Mouse (Mus musculus) myocyte (in vitro differentiated cells): Measurements from ENCODE around the gene Gm20388. TPM values are rescaled to one million over a fixed set of nuclear protein-coding genes. Genes with fewer than 3 reads are reported as not detected.

Experiments used
- H3K27me3 ChIP-seq: one replicate; pipeline ENCODE4 v1.6.1; 2011; ENCODE audit not compliant: control insufficient read depth, insufficient read depth, insufficient read length
- H3K36me3 ChIP-seq: one replicate; pipeline ENCODE4 v1.6.1; 2011; ENCODE audit not compliant: control insufficient read depth, insufficient read depth
- H3K4me2 ChIP-seq: one replicate; pipeline ENCODE4 v1.6.1; 2011; ENCODE audit warnings: low read depth, control low read depth
- H3K4me3 ChIP-seq: one replicate; pipeline ENCODE4 v1.5.1; 2011; ENCODE audit warnings: mild to moderate bottlenecking, control low read depth, moderate library complexity
- H3K79me2 ChIP-seq: one replicate; pipeline ENCODE4 v1.6.1; 2011; ENCODE audit not compliant: control insufficient read depth, insufficient read depth
- H3ac ChIP-seq: one replicate; pipeline ENCODE4 v1.6.1; 2011; ENCODE audit not compliant: control insufficient read depth, insufficient read length
- CEBPB ChIP-seq: IDR thresholded peaks from 2 replicates; pipeline ENCODE4 v1.6.1; 2011; ENCODE audit warnings: mild to moderate bottlenecking, moderate library complexity; ENCODE audit not compliant: poor library complexity, insufficient read depth, severe bottlenecking
- E2F4 ChIP-seq: IDR thresholded peaks from one replicate; pipeline ENCODE4 v1.6.1; 2011; ENCODE audit warnings: mild to moderate bottlenecking, control low read depth, moderate library complexity; ENCODE audit not compliant: insufficient read depth
- MAX ChIP-seq: IDR thresholded peaks from one replicate; pipeline ENCODE4 v1.6.1; 2011; ENCODE audit warnings: low read depth, mild to moderate bottlenecking, control low read depth
- MYOD1 ChIP-seq, 3 experiments: IDR thresholded peaks; one replicate each; pipeline ENCODE4 v1.6.1; 2011; ENCODE audit warnings: control low read depth in 2 of 3, low read depth in 2 of 3, mild to moderate bottlenecking in 2 of 3, moderate library complexity in 1 of 3; ENCODE audit not compliant: insufficient read length in 2 of 3, control insufficient read depth in 1 of 3
- MYOG ChIP-seq, 3 experiments: IDR thresholded peaks; one replicate each; pipeline ENCODE4 v1.6.1; 2011; ENCODE audit warnings: control low read depth in 2 of 3, low read depth in 2 of 3, mild to moderate bottlenecking in 2 of 3; ENCODE audit not compliant: insufficient read length in 2 of 3, control insufficient read depth in 1 of 3, insufficient read depth in 1 of 3
- POLR2A ChIP-seq: IDR thresholded peaks from one replicate; pipeline ENCODE4 v1.6.1; 2011; ENCODE audit warnings: low read depth, mild to moderate bottlenecking, control low read depth, moderate library complexity; ENCODE audit not compliant: insufficient read length
- POLR2AphosphoS2 ChIP-seq: IDR thresholded peaks from one replicate; pipeline ENCODE4 v1.6.1; 2011; ENCODE audit warnings: low read depth, control low read depth; ENCODE audit not compliant: insufficient read length
- REST ChIP-seq: IDR thresholded peaks from one replicate; pipeline ENCODE4 v1.6.1; 2011; ENCODE audit warnings: mild to moderate bottlenecking, control low read depth, moderate library complexity; ENCODE audit not compliant: insufficient read depth, insufficient read length
- SRF ChIP-seq: IDR thresholded peaks from one replicate; pipeline ENCODE4 v1.6.1; 2011; ENCODE audit warnings: low read depth; ENCODE audit not compliant: control insufficient read depth, insufficient read length
- TCF12 ChIP-seq: IDR thresholded peaks from one replicate; pipeline ENCODE4 v1.6.1; 2011; ENCODE audit warnings: mild to moderate bottlenecking, control low read depth; ENCODE audit not compliant: poor library complexity, insufficient read depth, severe bottlenecking
- TCF3 ChIP-seq: IDR thresholded peaks from one replicate; pipeline ENCODE4 v1.6.1; 2011; ENCODE audit warnings: low read depth, control low read depth; ENCODE audit not compliant: insufficient read length
- USF1 ChIP-seq: IDR thresholded peaks from one replicate; pipeline ENCODE4 v1.6.1; 2011; ENCODE audit warnings: low read depth, mild to moderate bottlenecking, control low read depth, moderate library complexity
- polyA plus RNA-seq: library from polyadenylated mRNA; unstranded; fragments of >200 nt; fragmentation: generic; extraction: Trizol; gene quantifications from one replicate; pipeline ENCODE4 v1.2.1, GENCODE M21; 2012; ENCODE audit warnings: missing spikeins

The Gm20388 gene
- polyA plus RNA-seq, 1 experiment = 15.3 TPM

DNA sequence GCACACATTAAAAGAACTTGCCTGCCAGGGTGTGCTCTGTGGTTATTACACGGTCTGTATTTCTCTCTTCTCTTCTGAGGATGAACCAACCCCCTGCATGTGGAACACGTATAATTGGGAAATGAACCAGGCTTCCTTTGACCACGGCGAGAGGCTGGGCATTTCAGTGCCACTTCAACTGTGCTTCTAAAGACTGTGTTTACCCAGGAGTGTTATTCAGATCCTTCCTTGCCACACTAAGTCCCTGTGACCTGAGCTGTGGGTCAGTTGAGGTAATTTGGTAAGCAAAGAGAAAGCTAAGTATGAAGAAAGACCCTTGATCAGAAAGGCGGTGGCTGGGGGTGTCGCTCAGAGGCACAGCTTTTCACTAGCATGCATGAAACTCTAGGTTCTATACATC lies 29.3 kb upstream of the Gm20388 start:
- H3K79me2 ChIP-seq = no peaks in the 10 kb centered on the region
- H3K27me3 ChIP-seq = no peaks in the 10 kb centered on the region
- TF ChIP-seq POLR2AphosphoS2 (no peak), MAX (no peak), TCF12 (no peak), E2F4 (no peak), CEBPB (no peak), MYOG (IDR thresholded peaks at IDR 0.05; ENCODE audit: control insufficient read depth in 1 of 3, insufficient read depth in 1 of 3, insufficient read length in 2 of 3, low read depth in 2 of 3) (no peak), MYOD1 (IDR thresholded peaks at IDR 0.05; ENCODE audit: control insufficient read depth in 1 of 3, insufficient read length in 2 of 3, low read depth in 2 of 3) (no peak), REST (no peak), SRF (no peak), POLR2A (no peak), USF1 (no peak), TCF3 (no peak)
- no peak overlapping the region for H3ac ChIP-seq
- H3K4me3 ChIP-seq = no peak overlapping the region
- H3K36me3 ChIP-seq = no peaks in the 10 kb centered on the region
- H3K4me2 ChIP-seq = no peak overlapping the region

DNA sequence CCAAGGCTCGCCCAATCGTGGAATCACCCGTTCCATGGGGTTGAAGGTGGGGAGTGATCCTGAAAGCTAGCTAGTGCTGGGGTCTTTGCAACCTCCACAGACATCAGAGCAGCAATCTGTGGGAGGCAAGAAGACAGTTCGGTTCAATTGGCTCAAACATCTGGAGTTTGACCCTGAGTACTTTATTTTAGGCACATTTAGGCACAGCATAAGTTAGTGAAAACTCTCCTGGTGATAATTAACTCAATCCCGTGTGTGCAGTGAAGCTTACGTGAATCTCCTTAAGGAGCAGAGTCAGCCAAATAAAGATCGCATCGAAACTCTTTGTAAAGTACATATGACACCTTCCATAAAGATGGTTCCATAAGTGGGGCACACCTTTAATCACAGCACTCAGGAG lies 28.7 kb upstream of the Gm20388 start:
- TF ChIP-seq POLR2A (no peak), TCF3 (no peak), MYOG (IDR thresholded peaks at IDR 0.05; ENCODE audit: control insufficient read depth in 1 of 3, insufficient read depth in 1 of 3, insufficient read length in 2 of 3, low read depth in 2 of 3) (no peak), REST (no peak), POLR2AphosphoS2 (no peak), MAX (no peak), SRF (no peak), TCF12 (no peak)
- Histone ChIP-seq H3K36me3 (no peaks in the 10 kb centered on the region), H3K27me3 (no peaks in the 10 kb centered on the region), H3K4me3 (no peak overlapping the region), H3ac (no peak overlapping the region), H3K4me2 (no peak overlapping the region), H3K79me2 (no peaks in the 10 kb centered on the region)

DNA sequence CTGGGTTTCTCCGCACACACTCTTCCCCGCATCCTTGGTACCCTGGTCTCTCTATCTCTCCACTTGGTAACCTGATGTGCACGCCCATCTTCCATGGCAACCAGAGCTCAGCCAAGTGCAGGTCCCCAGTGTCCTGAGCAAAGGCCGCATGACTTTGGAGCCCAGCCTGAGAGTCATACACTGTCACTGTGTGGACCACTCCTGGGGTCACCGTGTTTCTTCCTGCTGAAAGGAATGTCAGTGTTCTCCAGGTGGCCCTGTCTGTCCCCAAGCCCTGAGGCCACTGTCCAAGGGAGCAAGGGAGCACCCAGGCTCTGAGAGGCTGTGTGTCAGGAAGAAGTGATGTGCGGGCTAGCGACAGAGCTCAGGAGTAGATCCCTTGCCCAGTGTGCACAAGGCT lies 27.4 kb upstream of the Gm20388 start:
- Histone ChIP-seq H3ac (no peak overlapping the region), H3K4me2 (no peak overlapping the region), H3K27me3 (no peaks in the 10 kb centered on the region), H3K4me3 (no peak overlapping the region), H3K36me3 (no peaks in the 10 kb centered on the region), H3K79me2 (no peaks in the 10 kb centered on the region)
- TF ChIP-seq MYOD1 (IDR thresholded peaks at IDR 0.05; ENCODE audit: control insufficient read depth in 1 of 3, insufficient read length in 2 of 3, low read depth in 2 of 3) (no peak), CEBPB (no peak), REST (no peak), POLR2A (no peak)

DNA sequence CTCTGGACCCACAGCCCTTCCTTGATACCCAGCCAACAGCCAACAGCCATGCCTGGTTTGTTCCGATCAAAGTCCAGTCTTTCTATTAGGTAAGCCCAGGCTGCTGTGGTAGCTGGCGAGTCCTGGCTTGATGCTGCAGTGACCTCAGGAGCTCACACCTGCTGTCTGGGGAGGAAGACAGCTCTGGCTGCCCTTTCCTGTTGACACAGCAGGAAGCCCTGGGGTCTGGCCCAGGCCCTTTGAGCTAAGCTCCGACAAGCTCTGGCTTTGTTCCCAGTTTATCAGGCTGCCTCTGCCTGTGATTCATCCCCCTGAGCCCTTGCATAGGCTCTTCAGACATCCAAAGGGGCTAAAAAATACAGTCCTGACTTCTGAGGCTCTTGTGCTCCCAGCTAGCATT lies 25.0 kb upstream of the Gm20388 start:
- Histone ChIP-seq H3ac (no peak overlapping the region), H3K27me3 (no peaks in the 10 kb centered on the region), H3K36me3 (no peaks in the 10 kb centered on the region), H3K79me2 (no peaks in the 10 kb centered on the region), H3K4me3 (no peak overlapping the region), H3K4me2 (peak overlapping the region; percentile 57)
- TF ChIP-seq TCF12 (no peak), POLR2AphosphoS2 (no peak), REST (no peak), MYOG (IDR thresholded peaks at IDR 0.05; ENCODE audit: control insufficient read depth in 1 of 3, insufficient read depth in 1 of 3, insufficient read length in 2 of 3, low read depth in 2 of 3) (peak in 2 of 3 experiments; percentile 27 to 47), MYOD1 (IDR thresholded peaks at IDR 0.05; ENCODE audit: control insufficient read depth in 1 of 3, insufficient read length in 2 of 3, low read depth in 2 of 3) (peak in 2 of 3 experiments; percentile 83 to 88)

DNA sequence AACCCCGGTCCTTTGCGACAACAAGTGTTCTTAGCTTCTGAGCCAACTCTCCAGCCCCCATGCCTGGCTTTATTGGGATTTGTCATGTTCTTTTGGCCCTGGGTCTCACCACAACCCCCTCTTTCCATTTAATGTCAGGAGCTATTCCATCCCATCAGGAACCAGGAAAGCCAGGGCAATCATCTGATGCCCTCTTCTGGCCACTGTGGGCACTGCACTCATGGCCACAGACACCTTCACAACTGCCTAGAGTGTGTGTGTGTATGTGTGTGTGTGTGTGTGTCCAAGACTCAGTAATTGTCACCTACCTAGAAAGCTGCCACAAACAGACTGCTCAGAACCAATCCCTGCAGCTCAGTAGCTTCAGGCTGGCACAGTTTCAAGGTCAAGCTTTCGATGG lies 23.5 kb upstream of the Gm20388 start:
- Histone ChIP-seq H3K79me2 (no peaks in the 10 kb centered on the region), H3ac (no peak overlapping the region), H3K36me3 (no peaks in the 10 kb centered on the region), H3K27me3 (no peaks in the 10 kb centered on the region), H3K4me2 (no peak overlapping the region), H3K4me3 (no peak overlapping the region)
- TF ChIP-seq POLR2A (no peak), MYOD1 (IDR thresholded peaks at IDR 0.05; ENCODE audit: control insufficient read depth in 1 of 3, insufficient read length in 2 of 3, low read depth in 2 of 3) (no peak), POLR2AphosphoS2 (no peak), E2F4 (no peak), REST (no peak), USF1 (no peak), TCF12 (no peak), CEBPB (no peak), MAX (no peak), SRF (no peak), TCF3 (no peak), MYOG (IDR thresholded peaks at IDR 0.05; ENCODE audit: control insufficient read depth in 1 of 3, insufficient read depth in 1 of 3, insufficient read length in 2 of 3, low read depth in 2 of 3) (no peak)
